Mouse (Mus musculus): ENCODE measurements around the gene Map7d1.

- TF ChIP-seq POLR2A (IDR thresholded peaks at IDR 0.05; ENCODE audit: low read depth, low read length) (no peak), CTCF (IDR thresholded peaks at IDR 0.05; ENCODE audit: borderline replicate concordance, insufficient read depth, low read length) (no peak)
Observed at GRCm38 (mm10) chr4:126275681-126276131, 19.6 kb upstream of the Map7d1 start.
